Mouse (Mus musculus) spleen, adult 2 months (tissue): Measurements from ENCODE around the gene Eri2.

Experiments
- CTCF ChIP-seq: fragments of 200-500 bp; IDR thresholded peaks from 2 replicates; pipeline ENCODE4 v1.5.1; 2011; ENCODE audit warnings: mild to moderate bottlenecking, inconsistent platforms; ENCODE audit not compliant: insufficient read depth, insufficient read length, insufficient replicate concordance; ENCODE audit errors: extremely low read depth
- POLR2A ChIP-seq: fragments of 200-500 bp; IDR thresholded peaks from 2 replicates; pipeline ENCODE4 v1.6.1; 2011; ENCODE audit warnings: low read depth, low read length, inconsistent platforms

- no peak for TF ChIP-seq POLR2A
- no peak for TF ChIP-seq CTCF
Observed at GRCm38 (mm10) chr7:119783453-119783852, 10.4 kb downstream of the Eri2 start.
